Mouse (Mus musculus) midbrain, embryonic 10.5 days (tissue): ENCODE measurements around the gene Tcf25. TPM values are rescaled to one million over a fixed set of nuclear protein-coding genes. Genes with fewer than 3 reads are reported as not detected.
A peak's percentile ranks its signal among the peaks of the same experiment; 100 is the strongest.

Source experiments
- DNase-seq: peaks from one replicate; pipeline ENCODE4 v3.0.0-alpha.2; 2017; ENCODE audit warnings: low spot score
- H3K27ac ChIP-seq: fragments of 300-500 bp; sonication (generic); replicated peaks from 2 replicates; pipeline ENCODE4 v1.5.1; 2016; ENCODE audit warnings: mild to moderate bottlenecking
- H3K27me3 ChIP-seq: fragments of 300-500 bp; sonication (generic); 2 replicates; pipeline ENCODE4 v1.6.1; 2016; ENCODE audit warnings: low read depth, mild to moderate bottlenecking; ENCODE audit not compliant: poor library complexity, severe bottlenecking
- H3K36me3 ChIP-seq: fragments of 300-500 bp; sonication (generic); 2 replicates; pipeline ENCODE4 v1.6.1; 2016; ENCODE audit warnings: mild to moderate bottlenecking, moderate library complexity
- H3K4me1 ChIP-seq: fragments of 300-500 bp; sonication (generic); 2 replicates; pipeline ENCODE4 v1.6.1; 2016
- H3K4me3 ChIP-seq: fragments of 300-500 bp; sonication (generic); 2 replicates; pipeline ENCODE4 v1.5.1; 2016; ENCODE audit warnings: mild to moderate bottlenecking, moderate library complexity
- H3K9me3 ChIP-seq: fragments of 300-500 bp; sonication (generic); replicated peaks from 2 replicates; pipeline ENCODE4 v1.6.1; 2016; ENCODE audit warnings: mild to moderate bottlenecking
- WGBS: fragments of 180-500 bp; shearing (Covaris S2); methylation state at CpG from one replicate; pipeline ENCODE4 v1.1.7; 2016; 5-methylcytosine and 5-hydroxymethylcytosine counted together
- polyA plus RNA-seq: library from polyadenylated mRNA; unstranded; fragments of >200 nt; fragmentation: Nextera tagmentation; extraction: Ambion mirVana; gene quantifications from 2 replicates; pipeline ENCODE4 v1.2.1, GENCODE M21; 2016

The Tcf25 gene
- polyA plus RNA-seq, 1 experiment from 2014 or later, result 150 TPM

GRCm38 (mm10) chr8:123361082-123361739 is 12.3 kb upstream of the Tcf25 start:
- peak; percentile 85 for DNase-seq
- 0 out of 2 replicates have a peak, but pooled peaks cover 4% of the 10 kb centered on the region for H3K27me3 ChIP-seq
- no peaks in the 10 kb centered on the region for H3K9me3 ChIP-seq
- H3K4me3 ChIP-seq, result no peak overlapping the region
- H3K36me3 ChIP-seq, result peaks cover 55% of the 10 kb centered on the region
- WGBS, result 40% methylated on average over 12 of the region's 12 CpGs
- peaks cover 3% of the 10 kb centered on the region for H3K4me1 ChIP-seq
- peak overlapping the region; percentile 67 for H3K27ac ChIP-seq

GRCm38 (mm10) chr8:123374239-123374578 is 656 bp downstream of the Tcf25 start:
- peak; percentile 96 for DNase-seq
- H3K27ac ChIP-seq, result peak overlapping the region; percentile 95
- H3K4me3 ChIP-seq, result peak overlapping the region; percentile 86
- peaks cover 26% of the 10 kb centered on the region for H3K36me3 ChIP-seq
- H3K9me3 ChIP-seq, result no peaks in the 10 kb centered on the region
- WGBS, result under 1% methylated on average over 20 of the region's 20 CpGs
- H3K27me3 ChIP-seq, result no peaks in the 10 kb centered on the region
- peaks cover 33% of the 10 kb centered on the region for H3K4me1 ChIP-seq

- Histone ChIP-seq H3K9me3 (no peaks in the 10 kb centered on the region), H3K36me3 (peaks cover 28% of the 10 kb centered on the region), H3K4me1 (peaks cover 33% of the 10 kb centered on the region), H3K27ac (no peak overlapping the region), H3K4me3 (no peak overlapping the region), H3K27me3 (no peaks in the 10 kb centered on the region)
- WGBS, result 92% methylated on average over 10 of the region's 10 CpGs
- no peak for DNase-seq
These were observed 2.1 kb downstream of the Tcf25 start for GRCm38 (mm10) chr8:123375701-123376100.

GRCm38 (mm10) chr8:123376106-123376505 is 2.6 kb downstream of the Tcf25 start:
- peaks cover 33% of the 10 kb centered on the region for H3K4me1 ChIP-seq
- peaks cover 32% of the 10 kb centered on the region for H3K36me3 ChIP-seq
- H3K4me3 ChIP-seq, result no peak overlapping the region
- no peaks in the 10 kb centered on the region for H3K9me3 ChIP-seq
- no peak overlapping the region for H3K27ac ChIP-seq
- DNase-seq, result no peak
- H3K27me3 ChIP-seq, result no peaks in the 10 kb centered on the region
- WGBS, result 74% methylated on average over 8 of the region's 8 CpGs

- H3K4me3 ChIP-seq, result no peak overlapping the region
- H3K4me1 ChIP-seq, result no peaks in the 10 kb centered on the region
- peaks cover 73% of the 10 kb centered on the region for H3K36me3 ChIP-seq
- DNase-seq, result no peak
- 91% methylated on average over 4 of the region's 4 CpGs for WGBS
- no peak overlapping the region for H3K27ac ChIP-seq
- no peaks in the 10 kb centered on the region for H3K27me3 ChIP-seq
- H3K9me3 ChIP-seq, result no peaks in the 10 kb centered on the region
These were observed 8.2 kb downstream of the Tcf25 start for GRCm38 (mm10) chr8:123381711-123382110.

DNA sequence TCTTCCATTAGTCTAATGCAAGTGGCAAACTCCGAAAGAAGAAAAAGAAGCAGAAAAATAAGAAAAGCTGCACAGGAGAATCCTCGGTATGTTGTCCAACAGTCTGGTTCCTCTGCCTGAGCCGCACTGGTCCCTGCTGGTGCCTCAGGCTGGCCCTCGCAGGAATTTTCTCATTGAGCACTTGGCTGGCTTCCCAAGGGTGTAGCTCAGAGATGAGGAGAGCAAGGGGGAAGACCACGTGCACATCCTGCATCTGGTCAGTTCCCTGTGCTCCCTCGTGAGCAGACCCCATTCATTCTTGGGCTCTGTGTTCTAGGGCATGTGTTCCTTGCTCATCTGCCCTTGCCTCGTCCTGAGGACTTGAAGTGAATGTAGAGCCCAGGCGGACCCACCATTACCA is 9.0 kb downstream of the Tcf25 start:
- Histone ChIP-seq H3K27ac (no peak overlapping the region), H3K27me3 (no peaks in the 10 kb centered on the region), H3K36me3 (peaks cover 76% of the 10 kb centered on the region), H3K9me3 (no peaks in the 10 kb centered on the region), H3K4me1 (no peaks in the 10 kb centered on the region), H3K4me3 (no peak overlapping the region)
- no peak for DNase-seq
- WGBS, result 94% methylated on average over 8 of the region's 8 CpGs

- H3K4me3 ChIP-seq, result no peak overlapping the region
- H3K27me3 ChIP-seq, result no peaks in the 10 kb centered on the region
- WGBS, result 75% methylated on average over 9 of the region's 9 CpGs
- no peaks in the 10 kb centered on the region for H3K9me3 ChIP-seq
- no peaks in the 10 kb centered on the region for H3K4me1 ChIP-seq
- H3K36me3 ChIP-seq, result peaks cover 95% of the 10 kb centered on the region
- H3K27ac ChIP-seq, result no peak overlapping the region
- DNase-seq, result peak; percentile 24
These were observed 11.5 kb downstream of the Tcf25 start for GRCm38 (mm10) chr8:123384883-123385540.

GRCm38 (mm10) chr8:123387041-123387440 is 13.5 kb downstream of the Tcf25 start:
- no peak for DNase-seq
- H3K4me1 ChIP-seq, result no peaks in the 10 kb centered on the region
- no peak overlapping the region for H3K27ac ChIP-seq
- H3K9me3 ChIP-seq, result no peaks in the 10 kb centered on the region
- H3K27me3 ChIP-seq, result no peaks in the 10 kb centered on the region
- no peak overlapping the region for H3K4me3 ChIP-seq
- 88% methylated on average over 3 of the region's 3 CpGs for WGBS
- peaks cover 100% of the 10 kb centered on the region for H3K36me3 ChIP-seq

DNA sequence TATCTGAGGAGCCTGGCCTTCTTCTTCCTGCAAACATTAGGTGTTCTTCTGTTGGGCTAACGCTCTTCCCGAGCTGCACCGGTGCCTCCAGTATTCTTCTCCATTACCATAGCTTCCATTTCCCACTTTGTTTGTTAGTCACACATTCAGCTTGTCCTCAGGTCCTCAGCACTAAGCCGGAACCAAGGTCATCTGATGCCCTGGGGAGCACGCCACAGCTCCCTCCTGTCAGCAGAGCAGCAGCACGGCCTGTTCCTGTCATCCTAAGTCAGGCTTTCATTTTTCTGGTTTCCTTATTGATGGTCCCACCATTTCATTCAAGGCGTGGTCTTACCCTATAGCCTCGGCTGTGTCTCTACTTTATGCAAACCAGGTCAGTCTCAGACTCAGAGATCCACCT is 14.2 kb downstream of the Tcf25 start:
- H3K9me3 ChIP-seq, result no peaks in the 10 kb centered on the region
- 96% methylated on average over 8 of the region's 8 CpGs for WGBS
- H3K27me3 ChIP-seq, result no peaks in the 10 kb centered on the region
- H3K36me3 ChIP-seq, result peaks cover 100% of the 10 kb centered on the region
- H3K27ac ChIP-seq, result no peak overlapping the region
- DNase-seq, result no peak
- no peaks in the 10 kb centered on the region for H3K4me1 ChIP-seq
- H3K4me3 ChIP-seq, result no peak overlapping the region

- no peak overlapping the region for H3K4me3 ChIP-seq
- H3K27me3 ChIP-seq, result no peaks in the 10 kb centered on the region
- no peak overlapping the region for H3K27ac ChIP-seq
- H3K9me3 ChIP-seq, result no peaks in the 10 kb centered on the region
- no peak for DNase-seq
- WGBS, result 98% methylated on average over 7 of the region's 7 CpGs
- no peaks in the 10 kb centered on the region for H3K4me1 ChIP-seq
- H3K36me3 ChIP-seq, result peaks cover 100% of the 10 kb centered on the region
These were observed 15.5 kb downstream of the Tcf25 start for GRCm38 (mm10) chr8:123389026-123389425.

GRCm38 (mm10) chr8:123398308-123398707 is 24.8 kb downstream of the Tcf25 start:
- DNase-seq, result no peak
- Histone ChIP-seq H3K36me3 (peaks cover 100% of the 10 kb centered on the region), H3K27ac (no peak overlapping the region), H3K9me3 (no peaks in the 10 kb centered on the region), H3K4me1 (no peaks in the 10 kb centered on the region), H3K4me3 (no peak overlapping the region), H3K27me3 (no peaks in the 10 kb centered on the region)
- 95% methylated on average over 13 of the region's 13 CpGs for WGBS

- WGBS, result 92% methylated on average over 9 of the region's 9 CpGs
- DNase-seq, result no peak
- Histone ChIP-seq H3K4me3 (no peak overlapping the region), H3K9me3 (no peaks in the 10 kb centered on the region), H3K36me3 (peaks cover 66% of the 10 kb centered on the region), H3K27me3 (no peaks in the 10 kb centered on the region), H3K27ac (no peak overlapping the region), H3K4me1 (peaks cover 16% of the 10 kb centered on the region)
These were observed 28.4 kb downstream of the Tcf25 start for GRCm38 (mm10) chr8:123401936-123402335.

DNA sequence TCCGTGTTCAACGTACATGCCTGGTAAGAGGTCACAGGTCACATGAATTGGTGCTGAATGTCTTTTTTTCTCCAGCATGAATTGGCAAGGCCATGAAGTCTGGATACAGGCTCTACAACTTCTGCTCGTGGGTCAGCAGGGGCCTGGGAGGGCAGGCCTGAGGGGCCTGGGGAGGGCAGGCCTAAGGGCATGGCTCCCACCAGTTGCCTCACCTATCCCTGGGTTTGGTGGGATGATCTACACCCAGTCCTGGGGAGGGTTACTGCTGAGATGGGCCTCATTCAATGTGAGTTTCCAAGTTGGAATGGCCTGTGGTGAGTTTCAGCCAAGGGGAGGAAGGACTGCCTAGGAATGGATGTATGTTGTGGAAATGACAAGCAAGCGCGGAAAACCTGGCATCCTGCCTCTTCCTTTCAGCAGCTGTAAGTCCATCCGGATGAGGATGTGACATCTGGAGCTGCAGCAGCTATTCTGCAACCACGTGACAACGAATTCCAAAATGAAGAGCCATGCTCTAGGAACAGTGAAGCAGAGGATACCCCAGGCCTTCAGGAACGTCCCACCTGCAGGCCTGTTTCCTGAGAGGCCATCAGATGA is 29.3 kb downstream of the Tcf25 start:
- no peak for DNase-seq
- Histone ChIP-seq H3K4me3 (no peak overlapping the region), H3K4me1 (peaks cover 21% of the 10 kb centered on the region), H3K27me3 (0 out of 2 replicates have a peak, but pooled peaks cover under 1% of the 10 kb centered on the region), H3K27ac (no peak overlapping the region), H3K36me3 (peaks cover 57% of the 10 kb centered on the region), H3K9me3 (no peaks in the 10 kb centered on the region)
- 93% methylated on average over 9 of the region's 9 CpGs for WGBS
